Mouse (Mus musculus) splenic B cell, adult 2 months (primary cell): ENCODE data around the gene Lif.

Source experiments
- DNase-seq: peaks from one replicate; pipeline ENCODE4 v3.0.0-alpha.2; 2011; ENCODE audit warnings: low read depth, low spot score
- H3K27me3 ChIP-seq: 2 replicates; pipeline ENCODE4 v1.6.1; 2012; ENCODE audit warnings: mild to moderate bottlenecking, low read length, moderate library complexity, mixed read lengths; ENCODE audit not compliant: control insufficient read depth, poor library complexity, insufficient read depth, severe bottlenecking
- H3K36me3 ChIP-seq: 2 replicates; pipeline ENCODE4 v1.6.1; 2012; ENCODE audit warnings: mild to moderate bottlenecking, low read length, moderate library complexity, mixed read lengths; ENCODE audit not compliant: control insufficient read depth, poor library complexity, insufficient read depth, severe bottlenecking

Gene Lif

GRCm38 (mm10) chr11:4222046-4222950 lies 35.1 kb upstream of the Lif start:
- DNase-seq, result peak; percentile 63
- H3K36me3 ChIP-seq, result no peaks in the 10 kb centered on the region
- H3K27me3 ChIP-seq, result no peaks in the 10 kb centered on the region

DNA sequence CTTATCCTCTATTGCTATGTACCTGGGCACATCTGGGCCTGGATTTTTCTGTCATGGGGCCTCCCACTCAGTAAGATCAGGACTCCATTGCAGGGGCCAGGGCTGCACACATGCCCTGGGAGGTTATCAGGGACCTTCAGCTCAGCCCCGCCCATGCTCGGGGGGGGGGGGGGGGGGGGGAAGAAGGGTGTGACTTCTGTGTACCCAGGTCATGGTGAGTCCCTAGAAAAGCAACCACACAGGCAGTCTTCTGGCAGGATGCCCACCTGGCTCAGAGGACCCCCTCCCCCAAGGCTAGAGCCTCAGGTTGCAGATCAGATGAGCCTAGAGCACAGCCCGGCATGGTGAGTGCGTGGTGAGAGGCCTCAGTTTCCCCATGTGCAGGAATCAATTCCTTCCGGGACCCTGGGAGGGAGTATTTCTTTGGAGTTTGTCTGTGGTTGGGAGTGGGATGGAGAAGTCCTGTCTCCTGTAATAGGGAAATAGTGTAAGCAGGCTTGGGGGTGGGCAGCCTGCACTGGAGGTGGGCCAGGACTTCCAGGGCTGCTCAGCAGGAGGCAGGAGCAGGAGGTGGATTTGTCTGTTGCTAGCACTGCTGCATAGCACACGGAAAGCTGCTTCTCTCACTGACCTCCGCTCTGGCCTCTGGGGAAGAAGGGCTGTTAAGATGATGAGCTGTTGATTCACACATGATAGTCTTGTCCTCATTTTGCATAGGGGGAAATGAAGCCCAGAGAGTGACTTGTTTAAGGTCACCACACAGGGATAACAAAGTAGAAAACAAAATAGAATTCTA lies 33.8 kb upstream of the Lif start:
- no peak for DNase-seq
- Histone ChIP-seq H3K36me3 (no peaks in the 10 kb centered on the region), H3K27me3 (no peaks in the 10 kb centered on the region)

DNA sequence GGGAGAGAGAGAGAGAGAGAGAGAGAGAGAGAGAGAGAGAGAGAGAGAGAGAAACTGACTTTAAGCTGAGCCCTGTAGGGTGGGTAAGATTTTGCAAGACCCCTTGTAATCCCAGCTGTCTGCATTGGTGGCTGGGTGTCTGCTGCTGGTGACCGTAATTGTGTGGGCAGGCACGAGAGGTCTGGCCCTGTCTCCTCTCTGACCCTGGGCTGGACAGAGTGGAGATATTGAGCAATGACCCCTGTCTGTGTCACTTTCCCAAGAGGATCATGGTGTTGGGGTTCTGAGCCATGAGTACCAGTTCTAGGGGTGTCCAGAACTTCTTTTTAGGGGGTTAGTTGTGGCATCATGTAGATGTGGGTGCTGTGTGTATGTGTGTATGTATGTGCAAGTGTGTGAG lies 33.1 kb upstream of the Lif start:
- Histone ChIP-seq H3K27me3 (no peaks in the 10 kb centered on the region), H3K36me3 (no peaks in the 10 kb centered on the region)
- DNase-seq, result no peak

GRCm38 (mm10) chr11:4226569-4227325 lies 30.6 kb upstream of the Lif start:
- H3K36me3 ChIP-seq, result no peaks in the 10 kb centered on the region
- DNase-seq, result no peak
- no peaks in the 10 kb centered on the region for H3K27me3 ChIP-seq

DNA sequence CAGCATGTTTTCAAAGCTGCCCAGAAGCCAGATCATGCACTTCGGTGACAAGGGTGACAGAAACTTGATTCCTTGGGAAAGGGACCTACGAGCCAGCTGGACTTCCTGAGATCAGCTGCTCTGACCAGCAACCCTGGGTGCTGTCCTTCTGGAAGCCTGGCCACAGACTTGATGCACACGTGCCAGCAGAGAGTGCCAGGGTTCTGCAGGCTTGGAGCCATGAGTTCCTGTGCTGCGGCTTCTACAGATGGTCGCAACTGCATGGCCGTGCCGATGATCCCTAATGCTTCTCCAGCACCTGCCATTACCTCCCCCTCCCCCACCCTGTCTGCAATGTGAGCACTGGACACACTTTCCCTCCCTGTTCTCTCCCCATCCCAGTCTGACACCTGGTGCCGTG lies 28.9 kb upstream of the Lif start:
- Histone ChIP-seq H3K36me3 (no peaks in the 10 kb centered on the region), H3K27me3 (no peaks in the 10 kb centered on the region)
- no peak for DNase-seq

- H3K36me3 ChIP-seq, result no peaks in the 10 kb centered on the region
- no peak for DNase-seq
These were observed 27.5 kb upstream of the Lif start for GRCm38 (mm10) chr11:4229841-4230240.

GRCm38 (mm10) chr11:4231435-4231834 lies 25.9 kb upstream of the Lif start:
- DNase-seq, result no peak
- Histone ChIP-seq H3K27me3 (no peaks in the 10 kb centered on the region), H3K36me3 (no peaks in the 10 kb centered on the region)

More at GRCm38 (mm10) chr11:4229841-4230240, 27.5 kb upstream of the Lif start:
- H3K27me3 ChIP-seq, result no peaks in the 10 kb centered on the region

- no peak for DNase-seq
- Histone ChIP-seq H3K36me3 (no peaks in the 10 kb centered on the region), H3K27me3 (no peaks in the 10 kb centered on the region)
These were observed 24.7 kb upstream of the Lif start for GRCm38 (mm10) chr11:4232644-4233043.

DNA sequence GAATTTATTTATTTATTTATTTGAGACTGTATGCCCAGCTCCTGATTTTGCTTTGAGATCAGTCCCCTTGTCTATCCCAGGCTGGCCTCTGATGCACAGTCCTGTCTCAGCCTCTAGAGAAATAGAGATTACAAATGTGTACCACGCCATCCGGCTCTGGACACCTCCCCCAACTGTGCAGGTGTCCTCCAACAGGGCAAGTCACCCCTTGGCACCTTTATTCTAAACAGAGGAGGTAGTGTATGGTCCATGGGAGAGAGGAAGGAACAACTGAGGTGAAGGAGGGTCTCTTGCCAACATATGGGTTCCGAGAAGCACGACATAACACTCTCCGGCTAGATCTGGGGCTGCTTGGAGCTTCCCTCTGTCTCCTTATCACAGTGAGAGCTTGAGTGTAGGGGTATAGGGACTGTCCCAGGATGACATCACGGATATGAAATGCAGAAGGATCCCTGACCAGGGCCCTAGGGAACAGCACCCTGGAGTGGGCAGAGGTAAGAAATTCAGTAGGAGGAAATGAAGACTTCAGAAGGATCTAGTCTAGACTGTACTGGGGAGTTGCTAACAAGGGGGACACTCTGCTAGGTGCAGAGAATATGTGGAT lies 22.2 kb upstream of the Lif start:
- no peak for DNase-seq
- Histone ChIP-seq H3K27me3 (no peaks in the 10 kb centered on the region), H3K36me3 (no peaks in the 10 kb centered on the region)

DNA sequence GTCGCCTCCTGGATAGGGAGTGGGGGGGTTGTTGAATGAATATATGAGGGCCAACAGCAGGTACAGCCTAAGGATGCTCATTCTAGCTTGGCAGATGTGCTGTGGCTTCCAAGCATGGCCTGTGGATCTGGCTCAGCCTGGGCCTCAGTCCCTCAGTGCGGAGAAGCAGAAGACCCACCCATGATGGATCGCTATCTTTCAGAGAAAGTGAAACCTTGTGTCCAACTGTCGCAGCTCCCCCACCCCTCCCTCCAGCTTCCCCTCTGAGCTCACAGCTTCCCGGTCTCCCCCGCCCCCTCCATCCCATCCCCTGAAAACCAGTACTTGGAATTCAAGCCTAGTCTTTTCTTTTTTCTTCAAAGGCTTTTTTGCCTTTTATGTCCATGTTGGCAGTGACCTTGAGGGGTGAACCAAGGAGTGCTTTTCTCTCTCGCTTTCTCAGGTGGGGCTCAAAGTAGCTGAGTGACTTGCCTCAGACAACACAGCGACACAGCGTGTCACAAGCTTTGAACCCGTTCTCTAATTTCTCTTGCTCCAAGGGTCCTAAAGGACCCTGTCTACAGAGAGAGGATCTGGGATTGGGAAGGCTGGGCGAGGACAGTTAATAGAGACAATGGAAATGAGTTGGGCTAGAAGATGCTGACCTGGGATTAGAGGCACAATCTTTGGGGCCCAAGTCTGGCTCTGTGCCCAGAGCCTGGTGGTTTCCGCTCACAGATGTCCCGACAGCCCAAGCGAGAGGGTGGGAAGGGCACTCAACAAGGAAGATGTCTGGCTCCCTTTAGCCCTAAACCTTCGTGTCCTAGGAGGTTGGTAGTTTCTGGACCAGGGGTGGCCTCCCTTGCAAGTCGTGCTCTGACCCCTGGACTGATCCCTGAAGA lies 21.5 kb upstream of the Lif start, which contains the start of gene Osm:
TSS of gene Osm (plus strand) at position 756 of the 881 bp plus-strand sequence.
- Histone ChIP-seq H3K36me3 (no peaks in the 10 kb centered on the region), H3K27me3 (no peaks in the 10 kb centered on the region)
- peak; percentile 60 for DNase-seq

GRCm38 (mm10) chr11:4236546-4237067 lies 20.8 kb upstream of the Lif start:
- Histone ChIP-seq H3K27me3 (no peaks in the 10 kb centered on the region), H3K36me3 (no peaks in the 10 kb centered on the region)
- peak; percentile 26 for DNase-seq

DNA sequence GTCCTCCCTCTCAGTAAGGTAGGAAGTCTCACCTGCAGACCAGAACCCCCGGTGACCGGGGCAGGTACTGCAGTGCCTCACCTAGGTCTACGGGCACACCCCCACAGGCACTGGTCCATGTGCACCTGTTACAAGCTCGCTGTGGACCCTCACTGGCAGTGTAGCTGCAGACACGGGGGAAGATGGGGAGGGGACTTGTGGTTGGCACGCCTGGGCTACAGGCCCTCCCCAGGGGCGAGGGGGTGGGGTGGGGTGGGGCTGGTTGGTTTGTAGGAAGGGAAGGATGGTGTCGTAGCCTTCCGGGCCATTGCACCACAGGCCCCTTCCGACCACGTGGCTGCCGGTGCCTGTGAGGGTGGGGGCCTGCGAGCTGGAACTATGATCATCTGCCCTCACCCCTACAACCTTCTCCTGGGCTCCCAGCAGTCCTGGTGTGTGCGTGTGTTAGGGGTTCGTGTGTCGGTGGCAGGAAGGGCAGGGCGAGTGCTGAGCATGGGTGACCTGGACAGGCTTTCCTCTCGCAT lies 19.9 kb upstream of the Lif start:
- DNase-seq, result peak; percentile 67
- no peaks in the 10 kb centered on the region for H3K27me3 ChIP-seq
- no peaks in the 10 kb centered on the region for H3K36me3 ChIP-seq

DNA sequence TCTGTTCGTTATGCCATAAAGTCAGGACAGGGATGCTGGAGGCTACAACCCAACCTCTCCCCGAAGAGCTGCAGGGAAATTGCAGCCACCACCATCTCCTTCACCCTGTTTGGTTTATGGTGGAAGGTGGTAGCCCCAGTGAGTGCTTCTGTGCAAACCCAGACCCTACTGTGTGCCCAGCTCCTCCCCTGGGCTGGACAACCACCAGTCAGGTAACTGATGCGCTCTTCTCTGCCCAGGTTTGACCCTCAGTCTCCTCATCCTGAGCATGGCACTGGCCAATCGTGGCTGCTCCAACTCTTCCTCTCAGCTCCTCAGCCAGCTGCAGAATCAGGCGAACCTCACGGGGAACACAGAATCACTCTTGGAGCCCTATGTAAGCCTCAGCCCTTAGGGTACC lies 19.2 kb upstream of the Lif start:
- Histone ChIP-seq H3K36me3 (no peaks in the 10 kb centered on the region), H3K27me3 (no peaks in the 10 kb centered on the region)
- no peak for DNase-seq
